Mouse (Mus musculus): ENCODE data around the gene Tcf19. TPM values are rescaled to one million over a fixed set of nuclear protein-coding genes. Genes with fewer than 3 reads are reported as not detected.
A peak's percentile ranks its signal among the peaks of the same experiment; 100 is the strongest.
"Not testable (repeated sequence)": the region's sequence is repeated elsewhere in the genome, so short reads cannot be mapped to it uniquely, and the experiment has no call there.

The Tcf19 gene
- polyA plus RNA-seq, 1 experiment from 2014 or later = 39.5 TPM

GRCm38 (mm10) chr17:35485702-35486101 is 30.9 kb downstream of the Tcf19 start:
- H3K4me1 ChIP-seq (ENCODE audit: control insufficient read depth, low read depth, low read length) = no peaks in the 10 kb centered on the region
- H3K27me3 ChIP-seq (ENCODE audit: control insufficient read depth, insufficient read depth, low read depth, low read length) = no peaks in the 10 kb centered on the region
- H3K9me3 ChIP-seq (replicated peaks; ENCODE audit: control insufficient read depth, low read length) = no peaks in the 10 kb centered on the region
- 27% methylated on average over 4 of the region's 4 CpGs for WGBS (ENCODE audit: insufficient replicate concordance)
- H3K27ac ChIP-seq (ENCODE audit: low read length) = 0 out of 2 replicates have a peak overlapping the region, but pooled peaks have one; percentile 41
- ATAC-seq (ENCODE audit: low read depth) = peak; percentile 76
- H3K9ac ChIP-seq (ENCODE audit: low read depth, low read length) = no peak overlapping the region
- no peak overlapping the region for H3K4me2 ChIP-seq (ENCODE audit: low read depth, low read length)
- H3K36me3 ChIP-seq (ENCODE audit: control insufficient read depth, insufficient read depth) = no peaks in the 10 kb centered on the region
- H3K4me3 ChIP-seq (ENCODE audit: low read depth, low read length) = no peak overlapping the region

- H3K27ac ChIP-seq (ENCODE audit: low read length) = no peak overlapping the region
- ATAC-seq (ENCODE audit: low read depth) = peak; percentile 5; the same call in 1 of the 2 replicates
Observed at GRCm38 (mm10) chr17:35484066-35484465, 32.6 kb downstream of the Tcf19 start.

GRCm38 (mm10) chr17:35469842-35470751 is 46.5 kb downstream of the Tcf19 start, which contains the start of gene H2-Q10:
Gene H2-Q10 (plus strand): TSS chr17:35470089.
- WGBS (ENCODE audit: insufficient replicate concordance) = 2% methylated on average over 71 of the region's 80 CpGs
- Histone ChIP-seq H3K4me1 (ENCODE audit: control insufficient read depth, low read depth, low read length) (no peaks in the 10 kb centered on the region), H3K27me3 (ENCODE audit: control insufficient read depth, insufficient read depth, low read depth, low read length) (peaks cover 17% of the 10 kb centered on the region), H3K4me2 (ENCODE audit: low read depth, low read length) (peak within 1 kb of the TSS; percentile 36), H3K9ac (ENCODE audit: low read depth, low read length) (peak within 1 kb of the TSS; percentile 31; the same call in 1 of the 2 replicates), H3K4me3 (ENCODE audit: low read depth, low read length) (peak within 1 kb of the TSS; percentile 52), H3K36me3 (ENCODE audit: control insufficient read depth, insufficient read depth) (no peaks in the 10 kb centered on the region), H3K9me3 (replicated peaks; ENCODE audit: control insufficient read depth, low read length) (no peaks in the 10 kb centered on the region), H3K27ac (ENCODE audit: low read length) (peak within 1 kb of the TSS; percentile 73)
- ATAC-seq (ENCODE audit: low read depth) = peak; percentile 87

More at GRCm38 (mm10) chr17:35484066-35484465, 32.6 kb downstream of the Tcf19 start:
- Histone ChIP-seq H3K9me3 (replicated peaks; ENCODE audit: control insufficient read depth, low read length) (no peaks in the 10 kb centered on the region), H3K4me2 (ENCODE audit: low read depth, low read length) (no peak overlapping the region), H3K27me3 (ENCODE audit: control insufficient read depth, insufficient read depth, low read depth, low read length) (no peaks in the 10 kb centered on the region), H3K4me1 (ENCODE audit: control insufficient read depth, low read depth, low read length) (no peaks in the 10 kb centered on the region), H3K36me3 (ENCODE audit: control insufficient read depth, insufficient read depth) (no peaks in the 10 kb centered on the region), H3K9ac (ENCODE audit: low read depth, low read length) (no peak overlapping the region), H3K4me3 (ENCODE audit: low read depth, low read length) (no peak overlapping the region)
- WGBS (ENCODE audit: insufficient replicate concordance) = 2% methylated on average over 9 of the region's 9 CpGs

- H3K9ac ChIP-seq (ENCODE audit: low read depth, low read length); H3K36me3 ChIP-seq (ENCODE audit: control insufficient read depth, insufficient read depth); H3K4me3 ChIP-seq (ENCODE audit: low read depth, low read length); H3K27ac ChIP-seq (ENCODE audit: low read length); ATAC-seq (ENCODE audit: low read depth); H3K4me1 ChIP-seq (ENCODE audit: control insufficient read depth, low read depth, low read length); H3K4me2 ChIP-seq (ENCODE audit: low read depth, low read length); H3K9me3 ChIP-seq (replicated peaks; ENCODE audit: control insufficient read depth, low read length): not testable (repeated sequence)
- peaks cover 17% of the 10 kb centered on the region for H3K27me3 ChIP-seq (ENCODE audit: control insufficient read depth, insufficient read depth, low read depth, low read length)
- WGBS (ENCODE audit: insufficient replicate concordance) = 28% methylated on average over 3 of the region's 3 CpGs
Observed at GRCm38 (mm10) chr17:35468936-35469335, 47.7 kb downstream of the Tcf19 start.

DNA sequence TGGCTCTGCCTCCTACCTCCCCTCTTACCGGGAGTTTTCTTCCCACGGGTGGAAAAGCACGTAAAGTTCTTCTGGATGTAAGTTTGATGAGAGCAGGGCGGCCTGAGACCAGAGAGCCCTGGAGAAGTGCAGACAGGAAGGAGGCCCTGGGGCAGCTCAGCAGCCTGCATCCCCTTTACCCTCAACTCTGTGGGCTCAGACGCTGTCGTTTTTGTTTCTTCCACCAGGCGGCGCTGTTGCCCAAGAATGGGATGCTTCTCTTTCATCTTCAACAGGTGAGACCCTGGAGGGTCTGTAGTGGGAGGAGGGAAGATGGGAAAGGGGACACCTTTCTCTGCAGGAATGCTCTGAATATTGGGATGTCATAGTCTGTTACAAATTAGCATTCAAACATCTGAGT is 51.0 kb downstream of the Tcf19 start:
- peaks cover 15% of the 10 kb centered on the region for H3K27me3 ChIP-seq (ENCODE audit: control insufficient read depth, insufficient read depth, low read depth, low read length)
- not testable (repeated sequence) for H3K9ac ChIP-seq (ENCODE audit: low read depth, low read length); H3K4me3 ChIP-seq (ENCODE audit: low read depth, low read length); ATAC-seq (ENCODE audit: low read depth); H3K4me1 ChIP-seq (ENCODE audit: control insufficient read depth, low read depth, low read length); H3K9me3 ChIP-seq (replicated peaks; ENCODE audit: control insufficient read depth, low read length); H3K27ac ChIP-seq (ENCODE audit: low read length); H3K36me3 ChIP-seq (ENCODE audit: control insufficient read depth, insufficient read depth); H3K4me2 ChIP-seq (ENCODE audit: low read depth, low read length)
- WGBS (ENCODE audit: insufficient replicate concordance) = 3% methylated on average over 8 of the region's 8 CpGs

Other genes with a start within 250 kb of the Tcf19 start
- gene H2-Q1, start 196.4 kb downstream of the Tcf19 start, polyA plus RNA-seq (2015; fragmentation: Nextera tagmentation; extraction: Ambion mirVana) = 0.56 and 0.77 TPM in 2 replicates
- 1.3 and 2.6 TPM in 2 replicates for gene H2-Q2, start 174.6 kb downstream of the Tcf19 start, polyA plus RNA-seq (2015; fragmentation: Nextera tagmentation; extraction: Ambion mirVana)
- 2.1 and 2.5 TPM in 2 replicates for gene H2-Q4, start 137.2 kb downstream of the Tcf19 start, polyA plus RNA-seq (2015; fragmentation: Nextera tagmentation; extraction: Ambion mirVana)
- 8.7 and 9.7 TPM in 2 replicates for gene H2-Q6, start 92.0 kb downstream of the Tcf19 start, polyA plus RNA-seq (2015; fragmentation: Nextera tagmentation; extraction: Ambion mirVana)
- gene H2-Q7, start 77.7 kb downstream of the Tcf19 start, polyA plus RNA-seq (2015; fragmentation: Nextera tagmentation; extraction: Ambion mirVana) = 16.0 and 16.6 TPM in 2 replicates
- 377 and 430 TPM in 2 replicates for gene H2-Q10, start 46.7 kb downstream of the Tcf19 start, polyA plus RNA-seq (2015; fragmentation: Nextera tagmentation; extraction: Ambion mirVana)
- not detected in 2 replicates for gene Pou5f1, start 10.8 kb downstream of the Tcf19 start, polyA plus RNA-seq (2015; fragmentation: Nextera tagmentation; extraction: Ambion mirVana)
- gene Cchcr1, start 276 bp upstream of the Tcf19 start, polyA plus RNA-seq (2015; fragmentation: Nextera tagmentation; extraction: Ambion mirVana) = 7.5 and 8.2 TPM in 2 replicates
- 0.17 and 0.19 TPM in 2 replicates for gene Psors1c2, start 16.4 kb upstream of the Tcf19 start, polyA plus RNA-seq (2015; fragmentation: Nextera tagmentation; extraction: Ambion mirVana)
- 0.02 TPM in 1 of 2 replicates, not detected in the other for gene Cdsn, start 35.3 kb upstream of the Tcf19 start, polyA plus RNA-seq (2015; fragmentation: Nextera tagmentation; extraction: Ambion mirVana)
- not detected in 2 replicates for gene 2300002M23Rik, start 50.6 kb upstream of the Tcf19 start, polyA plus RNA-seq (2015; fragmentation: Nextera tagmentation; extraction: Ambion mirVana)
- not detected in 2 replicates for gene Sfta2, start 84.7 kb upstream of the Tcf19 start, polyA plus RNA-seq (2015; fragmentation: Nextera tagmentation; extraction: Ambion mirVana)
- gene Gm9573, start 109.8 kb upstream of the Tcf19 start, polyA plus RNA-seq (2015; fragmentation: Nextera tagmentation; extraction: Ambion mirVana) = not detected in 2 replicates
- gene Mucl3, start 126.9 kb upstream of the Tcf19 start, polyA plus RNA-seq (2015; fragmentation: Nextera tagmentation; extraction: Ambion mirVana) = not detected in 2 replicates
- 4.9 and 6.5 TPM in 2 replicates for gene Vars2, start 150.8 kb upstream of the Tcf19 start, polyA plus RNA-seq (2015; fragmentation: Nextera tagmentation; extraction: Ambion mirVana)
- gene Gtf2h4, start 156.9 kb upstream of the Tcf19 start, polyA plus RNA-seq (2015; fragmentation: Nextera tagmentation; extraction: Ambion mirVana) = 21.4 and 21.6 TPM in 2 replicates
- gene Ddr1, start 187.8 kb upstream of the Tcf19 start, polyA plus RNA-seq (2015; fragmentation: Nextera tagmentation; extraction: Ambion mirVana) = 2.9 and 4.1 TPM in 2 replicates